Mouse (Mus musculus) heart, embryonic 15.5 days (tissue): ENCODE measurements around the gene Usp15. TPM values are rescaled to one million over a fixed set of nuclear protein-coding genes. Genes with fewer than 3 reads are reported as not detected.

ENCODE experiments used
- ATAC-seq: fragments of 200-750 bp; cut with Nextera tagmentation; replicated peaks from 2 replicates; pipeline ENCODE4 v1.8.0; 2017; ENCODE audit warnings: low read depth, moderate TSS enrichment; ENCODE audit not compliant: insufficient number of reproducible peaks, insufficient read depth, low FRiP score
- H3K27ac ChIP-seq: fragments of 300-500 bp; sonication (generic); 2 replicates; pipeline ENCODE4 v1.5.1; 2015; ENCODE audit warnings: mild to moderate bottlenecking, inconsistent platforms
- H3K27me3 ChIP-seq: fragments of 300-500 bp; sonication (generic); 2 replicates; pipeline ENCODE4 v1.6.1; 2015; ENCODE audit warnings: inconsistent platforms
- H3K36me3 ChIP-seq: fragments of 300-500 bp; sonication (generic); 2 replicates; pipeline ENCODE4 v1.6.1; 2015; ENCODE audit warnings: mild to moderate bottlenecking, inconsistent platforms
- H3K4me1 ChIP-seq: fragments of 300-500 bp; sonication (generic); replicated peaks from 2 replicates; pipeline ENCODE4 v1.6.1; 2015; ENCODE audit warnings: inconsistent platforms
- H3K4me2 ChIP-seq: fragments of 300-500 bp; sonication (generic); 2 replicates; pipeline ENCODE4 v1.6.1; 2015; ENCODE audit warnings: inconsistent platforms, mild to moderate bottlenecking, moderate library complexity
- H3K4me3 ChIP-seq: fragments of 300-500 bp; sonication (generic); 2 replicates; pipeline ENCODE4 v1.5.1; 2015; ENCODE audit warnings: mild to moderate bottlenecking, inconsistent platforms
- H3K9ac ChIP-seq: fragments of 300-500 bp; sonication (generic); 2 replicates; pipeline ENCODE4 v1.6.1; 2015; ENCODE audit warnings: mild to moderate bottlenecking, inconsistent platforms
- H3K9me3 ChIP-seq: fragments of 300-500 bp; sonication (generic); replicated peaks from 2 replicates; pipeline ENCODE4 v1.6.1; 2016; ENCODE audit warnings: inconsistent platforms
- WGBS: fragments of 180-500 bp; shearing (Covaris S2); methylation state at CpG from one replicate; pipeline ENCODE4 v1.1.7; 2015; ENCODE audit warnings: mixed read lengths; 5-methylcytosine and 5-hydroxymethylcytosine counted together
- polyA plus RNA-seq: library from polyadenylated mRNA; unstranded; fragments of >200 nt; fragmentation: Nextera tagmentation; extraction: Ambion mirVana; gene quantifications from 2 replicates; pipeline ENCODE4 v1.2.1, GENCODE M21; 2015

Gene Usp15
- polyA plus RNA-seq, 1 experiment from 2014 or later: 53.5 TPM

DNA sequence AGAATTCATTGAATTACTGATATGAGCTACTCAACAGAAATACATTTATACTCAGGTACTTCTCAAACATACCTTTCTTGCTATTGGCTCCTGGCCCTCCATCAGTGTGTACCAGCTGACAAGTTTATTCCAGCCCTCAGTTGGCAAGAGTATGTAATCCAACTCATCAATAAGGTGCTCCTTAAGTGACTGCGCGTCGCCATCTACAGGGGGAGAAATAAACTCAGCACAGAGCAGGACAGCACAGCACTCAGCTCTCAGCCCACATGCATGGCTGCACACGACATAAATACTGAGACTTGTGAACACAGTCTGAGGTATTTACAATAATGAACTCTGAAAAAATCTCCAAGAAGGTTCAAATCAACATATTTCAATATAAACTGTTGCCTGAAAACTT is 21.0 kb downstream of the Usp15 start:
- Histone ChIP-seq H3K9me3 (no peaks in the 10 kb centered on the region), H3K4me3 (no peak overlapping the region), H3K9ac (no peak overlapping the region), H3K27me3 (no peaks in the 10 kb centered on the region), H3K4me2 (no peak overlapping the region), H3K4me1 (no peaks in the 10 kb centered on the region), H3K27ac (no peak overlapping the region), H3K36me3 (peaks cover 43% of the 10 kb centered on the region)
- WGBS: 74% methylated on average over 4 of the region's 4 CpGs
- ATAC-seq: no peak

DNA sequence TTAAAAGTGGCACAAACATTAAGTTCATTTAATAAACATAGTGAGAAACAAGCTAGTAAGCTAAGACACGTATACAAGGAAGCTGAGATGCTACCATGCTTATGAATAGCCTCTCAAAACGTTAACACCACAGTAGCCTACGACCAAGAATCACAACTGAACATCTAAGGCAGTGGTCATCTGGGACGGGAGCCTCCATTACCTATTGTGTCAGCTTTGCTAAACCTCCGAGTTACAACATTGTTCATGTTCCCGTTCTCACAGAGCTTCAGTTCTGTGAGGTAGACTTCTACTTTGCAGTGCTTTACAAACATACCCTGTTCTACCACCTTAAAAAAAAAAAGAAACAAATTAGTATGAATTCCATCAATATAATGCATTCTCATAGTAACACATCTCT is 25.9 kb downstream of the Usp15 start:
- no peaks in the 10 kb centered on the region for H3K9me3 ChIP-seq
- no peak for ATAC-seq
- WGBS: 82% methylated on average over 6 of the region's 6 CpGs
- peaks cover 43% of the 10 kb centered on the region for H3K36me3 ChIP-seq
- H3K4me1 ChIP-seq: no peaks in the 10 kb centered on the region
- H3K27me3 ChIP-seq: no peaks in the 10 kb centered on the region
- H3K4me2 ChIP-seq: no peak overlapping the region
- no peak overlapping the region for H3K4me3 ChIP-seq
- H3K27ac ChIP-seq: no peak overlapping the region
- no peak overlapping the region for H3K9ac ChIP-seq

DNA sequence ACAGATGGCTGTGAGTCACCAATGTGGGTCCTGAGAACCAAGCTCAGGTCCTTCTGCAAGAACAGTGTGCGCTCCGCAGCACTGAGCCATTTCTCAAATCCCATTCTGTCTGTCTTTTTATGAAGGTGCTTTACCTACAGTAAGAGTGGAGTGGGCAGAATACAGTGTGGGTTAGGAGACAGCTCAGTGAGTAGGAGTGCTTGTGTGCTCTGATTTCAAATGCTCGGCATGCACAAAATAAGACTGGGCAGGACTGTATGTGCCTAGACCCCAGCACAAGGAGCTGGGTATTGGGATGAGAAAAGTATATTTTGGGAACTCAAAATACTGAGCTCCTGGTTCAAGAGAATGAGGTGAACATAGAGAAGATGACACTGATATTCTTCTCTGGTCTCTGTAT is 31.3 kb downstream of the Usp15 start:
- H3K27me3 ChIP-seq: no peaks in the 10 kb centered on the region
- H3K4me1 ChIP-seq: no peaks in the 10 kb centered on the region
- WGBS: 94% methylated on average over 3 of the region's 3 CpGs
- no peak overlapping the region for H3K4me3 ChIP-seq
- H3K9me3 ChIP-seq: no peaks in the 10 kb centered on the region
- no peak overlapping the region for H3K9ac ChIP-seq
- no peak overlapping the region for H3K4me2 ChIP-seq
- H3K36me3 ChIP-seq: peaks cover 33% of the 10 kb centered on the region
- H3K27ac ChIP-seq: no peak overlapping the region
- no peak for ATAC-seq

DNA sequence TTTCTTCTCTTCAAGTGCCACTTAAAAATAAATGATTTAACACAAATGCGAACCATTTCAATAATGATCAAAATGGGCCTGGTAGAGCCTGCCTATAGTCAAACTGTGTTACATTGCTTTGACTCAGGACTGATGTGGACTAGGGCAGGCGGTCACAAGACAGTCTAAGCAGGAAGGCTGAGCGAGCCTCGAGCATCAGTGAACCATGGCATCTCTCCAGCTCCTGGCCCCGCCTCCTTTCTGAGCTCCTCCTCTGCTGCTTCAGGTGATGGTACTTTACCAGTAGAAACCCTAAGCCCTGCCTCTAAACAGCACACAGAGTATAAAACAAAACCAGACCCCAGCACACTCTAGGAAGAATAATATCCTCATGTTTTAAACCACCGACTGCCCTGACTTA is 36.3 kb downstream of the Usp15 start:
- Histone ChIP-seq H3K36me3 (peaks cover 18% of the 10 kb centered on the region), H3K4me1 (peaks cover 4% of the 10 kb centered on the region; the same call in 1 of the 2 replicates)

DNA sequence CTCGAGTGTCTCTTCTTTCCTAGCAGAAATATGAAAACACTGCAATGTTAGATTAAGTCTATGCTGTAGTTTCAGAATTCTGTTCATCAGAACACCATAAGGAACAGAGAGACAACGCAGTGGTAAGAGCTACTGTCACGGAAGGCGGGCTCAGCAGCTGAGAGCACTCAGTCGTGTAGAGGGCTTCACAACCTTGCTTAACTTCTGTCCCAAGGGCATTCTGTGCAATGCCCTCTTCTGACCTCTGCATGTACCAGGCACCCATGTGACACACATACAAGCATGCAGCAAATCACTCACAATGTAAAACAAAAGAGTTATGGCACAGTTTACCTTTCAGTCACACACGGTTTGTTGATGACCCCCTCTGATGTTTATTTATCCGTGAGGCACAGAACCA is 37.5 kb downstream of the Usp15 start:
- Histone ChIP-seq H3K4me3 (no peak overlapping the region), H3K9me3 (no peaks in the 10 kb centered on the region), H3K9ac (no peak overlapping the region), H3K27me3 (no peaks in the 10 kb centered on the region), H3K36me3 (peaks cover 25% of the 10 kb centered on the region), H3K4me2 (no peak overlapping the region), H3K27ac (no peak overlapping the region; the same call in 1 of the 2 replicates), H3K4me1 (peaks cover 4% of the 10 kb centered on the region; the same call in 1 of the 2 replicates)
- no peak for ATAC-seq
- WGBS: 69% methylated on average over 7 of the region's 7 CpGs

More for the DNA sequence above, 36.3 kb downstream of the Usp15 start:
- no peak overlapping the region for H3K4me2 ChIP-seq
- ATAC-seq: no peak
- H3K9ac ChIP-seq: no peak overlapping the region
- H3K27ac ChIP-seq: no peak overlapping the region
- no peaks in the 10 kb centered on the region for H3K9me3 ChIP-seq
- 75% methylated on average over 6 of the region's 6 CpGs for WGBS
- H3K4me3 ChIP-seq: no peak overlapping the region
- H3K27me3 ChIP-seq: no peaks in the 10 kb centered on the region

DNA sequence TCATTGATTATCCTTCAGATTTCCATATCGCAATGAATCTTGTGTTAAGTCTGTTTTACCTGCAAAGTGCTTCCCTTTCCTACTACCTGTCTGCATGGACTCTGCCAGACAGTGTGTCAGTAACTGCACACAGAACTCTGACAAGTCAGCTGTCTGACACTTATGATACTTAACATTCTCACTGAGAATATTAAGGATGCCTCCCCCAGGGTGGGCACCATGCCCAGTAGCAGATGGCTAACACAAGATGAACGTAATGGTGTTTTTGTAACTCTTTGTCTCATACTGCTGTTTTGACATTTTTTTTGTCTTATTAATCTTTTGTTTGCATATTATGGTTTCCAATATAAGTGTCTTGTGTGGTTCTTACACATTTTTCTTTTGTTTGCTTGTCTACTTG is 40.4 kb downstream of the Usp15 start:
- Histone ChIP-seq H3K36me3 (peaks cover 25% of the 10 kb centered on the region), H3K4me3 (no peak overlapping the region), H3K27ac (no peak overlapping the region), H3K27me3 (no peaks in the 10 kb centered on the region), H3K9ac (no peak overlapping the region), H3K4me2 (no peak overlapping the region), H3K4me1 (peaks cover 4% of the 10 kb centered on the region; the same call in 1 of the 2 replicates), H3K9me3 (no peaks in the 10 kb centered on the region)
- ATAC-seq: no peak
- 64% methylated on average over 2 of the region's 2 CpGs for WGBS

DNA sequence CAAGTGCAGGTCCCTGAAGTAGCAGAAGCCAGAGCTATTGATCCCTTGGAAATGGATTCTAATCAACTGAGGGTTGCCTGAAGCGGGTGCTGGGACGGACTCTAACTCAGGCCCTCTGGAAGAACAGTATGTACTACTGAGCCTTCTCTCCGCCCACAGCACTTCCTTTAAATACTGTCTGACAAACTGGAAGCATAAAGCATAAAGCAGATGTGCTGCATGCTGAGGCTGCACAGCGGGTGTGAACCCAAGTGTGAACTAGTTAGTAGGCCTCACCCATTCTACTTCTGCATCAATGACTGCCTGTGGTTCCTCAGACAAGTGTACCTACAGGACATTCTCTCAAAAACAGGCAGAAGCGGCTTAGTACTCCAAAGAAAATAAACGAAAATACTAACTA is 41.0 kb downstream of the Usp15 start:
- H3K36me3 ChIP-seq: peaks cover 27% of the 10 kb centered on the region
- no peak overlapping the region for H3K4me3 ChIP-seq
- H3K4me2 ChIP-seq: no peak overlapping the region
- 95% methylated on average over 6 of the region's 6 CpGs for WGBS
- ATAC-seq: no peak
- H3K27me3 ChIP-seq: no peaks in the 10 kb centered on the region
- no peaks in the 10 kb centered on the region for H3K9me3 ChIP-seq
- no peak overlapping the region for H3K9ac ChIP-seq
- no peak overlapping the region for H3K27ac ChIP-seq
- peaks cover 4% of the 10 kb centered on the region; the same call in 1 of the 2 replicates for H3K4me1 ChIP-seq

DNA sequence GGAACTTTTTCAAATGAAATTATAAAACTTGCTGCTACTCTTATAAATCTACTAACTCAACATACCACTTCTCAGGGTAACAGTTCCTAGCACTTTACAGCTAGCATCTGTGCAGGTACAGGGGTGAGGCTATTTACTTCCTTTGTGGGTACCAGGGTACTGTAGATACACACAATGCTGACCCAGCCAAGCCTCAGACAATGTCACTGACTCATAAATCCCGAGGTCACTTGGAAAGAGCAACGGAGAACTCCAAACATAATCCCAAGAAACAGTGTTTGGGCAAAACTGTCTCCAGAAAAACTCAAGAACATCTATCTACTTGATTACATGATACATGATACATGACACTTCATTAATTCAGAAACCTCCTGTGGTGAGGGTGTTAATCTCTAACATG is 43.5 kb downstream of the Usp15 start:
- Histone ChIP-seq H3K4me1 (peaks cover 2% of the 10 kb centered on the region), H3K9ac (no peak overlapping the region), H3K36me3 (peaks cover 17% of the 10 kb centered on the region; the same call in 1 of the 2 replicates), H3K4me3 (no peak overlapping the region), H3K9me3 (no peaks in the 10 kb centered on the region), H3K27ac (no peak overlapping the region), H3K4me2 (no peak overlapping the region), H3K27me3 (no peaks in the 10 kb centered on the region)
- 71% methylated on average over 2 of the region's 2 CpGs for WGBS
- ATAC-seq: no peak

DNA sequence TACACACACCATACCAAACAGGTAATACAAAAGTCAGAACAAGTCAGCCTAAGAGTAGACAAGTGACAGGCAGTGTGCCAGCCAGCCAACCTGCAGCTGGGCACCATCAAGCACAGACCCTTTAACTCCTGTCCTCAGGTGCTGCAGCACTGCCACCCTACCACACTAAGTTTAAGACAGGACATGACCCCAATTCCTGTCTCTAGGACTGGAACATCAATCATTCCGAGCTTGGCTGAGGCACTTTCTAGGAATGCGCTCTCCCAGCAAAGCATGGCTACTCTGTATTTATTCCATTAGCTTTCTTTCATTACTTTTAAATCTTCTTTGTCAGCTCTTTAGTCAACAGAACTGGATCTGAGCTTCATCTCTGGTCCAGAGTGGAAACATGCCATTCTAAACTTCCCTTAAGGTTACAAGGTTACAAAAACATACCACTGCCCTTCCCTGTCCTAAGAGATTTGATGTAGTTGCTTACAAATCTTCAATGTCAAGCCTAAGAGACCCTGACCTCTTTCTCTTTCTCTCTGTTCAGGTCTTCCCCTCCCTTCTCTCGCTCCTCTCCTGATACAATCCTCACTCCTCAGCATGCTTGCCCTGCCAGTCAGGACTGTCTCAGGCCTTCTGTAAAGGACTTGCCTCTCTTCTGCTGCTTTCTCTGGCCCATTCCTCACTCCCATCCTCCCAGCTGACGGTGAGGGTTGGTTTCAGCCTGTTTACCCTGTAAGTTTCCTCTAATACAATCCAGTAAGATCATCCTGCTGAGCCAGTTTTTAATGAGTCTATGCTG is 48.6 kb downstream of the Usp15 start:
- 0 out of 2 replicates have a peak, but pooled peaks have one; percentile 15 for ATAC-seq
- Histone ChIP-seq H3K9ac (no peak overlapping the region), H3K36me3 (peaks cover 17% of the 10 kb centered on the region; the same call in 1 of the 2 replicates), H3K9me3 (no peaks in the 10 kb centered on the region), H3K4me2 (no peak overlapping the region), H3K27ac (peak overlapping the region; percentile 67), H3K4me1 (peaks cover 12% of the 10 kb centered on the region), H3K27me3 (no peaks in the 10 kb centered on the region), H3K4me3 (no peak overlapping the region)
- WGBS: 39% methylated on average over 4 of the region's 4 CpGs

DNA sequence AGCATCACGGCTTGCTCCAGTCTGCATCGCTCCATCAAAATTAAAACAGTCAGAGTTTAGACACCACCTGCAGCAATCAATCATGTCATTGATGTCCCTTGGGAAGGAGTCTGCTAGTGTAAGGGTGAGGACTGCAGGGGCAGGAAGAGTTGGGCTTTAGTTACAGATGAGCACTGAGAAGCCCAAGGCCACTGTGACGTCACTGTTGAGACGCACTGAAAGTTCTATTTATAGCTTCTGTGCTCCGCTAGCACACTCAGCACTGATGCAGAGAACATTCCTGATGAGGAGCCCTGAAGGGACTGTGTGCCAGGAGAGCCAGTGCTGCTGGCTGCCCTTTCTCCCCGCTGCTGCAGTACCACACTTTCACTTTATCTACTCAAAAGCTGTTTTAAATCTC is 49.6 kb downstream of the Usp15 start:
- Histone ChIP-seq H3K27me3 (no peaks in the 10 kb centered on the region), H3K9ac (no peak overlapping the region), H3K4me2 (no peak overlapping the region), H3K9me3 (no peaks in the 10 kb centered on the region), H3K4me1 (peaks cover 12% of the 10 kb centered on the region), H3K27ac (peak overlapping the region; percentile 57; the same call in 1 of the 2 replicates), H3K4me3 (no peak overlapping the region), H3K36me3 (peaks cover 17% of the 10 kb centered on the region; the same call in 1 of the 2 replicates)
- peak; percentile 91 for ATAC-seq
- WGBS: 33% methylated on average over 6 of the region's 6 CpGs

DNA sequence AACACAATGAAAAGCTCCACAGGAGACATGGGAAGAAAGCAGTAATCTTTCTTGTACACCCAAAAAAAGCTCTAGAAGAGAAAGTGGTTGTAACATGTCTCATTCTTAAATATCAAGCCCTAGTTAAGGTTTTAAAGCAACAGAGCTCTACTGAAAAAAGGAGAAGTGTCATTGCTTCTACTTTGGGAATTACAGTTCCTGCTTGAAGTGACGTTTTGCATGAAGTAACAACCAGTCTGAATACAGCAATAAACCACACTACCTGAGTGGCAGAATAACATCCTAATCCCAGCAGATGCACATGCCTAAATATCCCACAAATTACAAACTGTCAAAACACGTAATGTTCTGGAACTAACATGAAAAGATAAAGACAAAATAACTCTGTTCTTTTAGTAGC is 50.4 kb downstream of the Usp15 start:
- no peaks in the 10 kb centered on the region for H3K27me3 ChIP-seq
- no peak overlapping the region for H3K27ac ChIP-seq
- H3K9ac ChIP-seq: no peak overlapping the region
- ATAC-seq: no peak
- peaks cover 17% of the 10 kb centered on the region; the same call in 1 of the 2 replicates for H3K36me3 ChIP-seq
- no peak overlapping the region for H3K4me3 ChIP-seq
- H3K4me1 ChIP-seq: peaks cover 12% of the 10 kb centered on the region
- H3K9me3 ChIP-seq: no peaks in the 10 kb centered on the region
- no peak overlapping the region for H3K4me2 ChIP-seq
- 88% methylated on average over 2 of the region's 2 CpGs for WGBS

DNA sequence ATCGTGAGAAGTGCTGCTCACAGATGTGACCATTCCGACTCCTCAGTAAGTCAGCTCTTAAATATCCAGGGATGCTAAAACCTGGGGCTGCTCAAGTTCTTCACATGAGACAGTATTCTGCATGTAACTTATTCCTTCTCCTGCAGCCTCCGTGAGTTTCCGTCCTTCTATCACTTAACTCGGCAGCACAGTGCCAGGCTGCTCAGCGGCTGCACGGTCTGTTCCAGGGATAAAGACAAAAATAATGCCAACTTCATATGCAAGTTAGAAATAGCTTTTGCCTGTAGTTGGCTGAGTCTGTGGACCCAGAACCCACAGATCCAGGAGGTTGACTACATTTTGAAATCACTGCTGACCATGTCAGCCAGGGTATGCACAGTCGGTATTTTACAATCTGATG is 52.5 kb downstream of the Usp15 start:
- WGBS: 79% methylated on average over 8 of the region's 8 CpGs
- no peak for ATAC-seq
- no peak overlapping the region for H3K4me3 ChIP-seq
- no peak overlapping the region for H3K27ac ChIP-seq
- peaks cover 18% of the 10 kb centered on the region for H3K36me3 ChIP-seq
- no peak overlapping the region for H3K4me2 ChIP-seq
- no peak overlapping the region for H3K9ac ChIP-seq
- no peaks in the 10 kb centered on the region for H3K27me3 ChIP-seq
- no peaks in the 10 kb centered on the region for H3K9me3 ChIP-seq
- peaks cover 12% of the 10 kb centered on the region for H3K4me1 ChIP-seq
